19 mouse cellular contexts compared by ENCODE assay signal in genomic region chr7:98551041-98551440, GRCm38 (mm10).
A peak's percentile ranks its signal among the peaks of the same experiment; 100 is the strongest.
DNase-seq lines count a peak whose midpoint lies in the region; ATAC-seq and TF ChIP-seq lines count a peak whose summit lies in the region.
"Had no signal": no experiment of that assay in that cellular context is flagged by ENCODE, and none has a peak within 500 bp of the region (broad histone marks: within the 10 kb centered on the region; RNA-seq: fewer than 3 reads in every experiment).

No protein-coding gene starts in this region.

- 36% methylated on average over 3 of the region's 3 CpGs for WGBS in heart, embryonic 16.5 days
- 23% methylated on average over 3 of the region's 3 CpGs for WGBS in liver, adult 2 months
- WGBS in liver, embryonic 12.5 days (ENCODE audit: insufficient replicate concordance): 36% methylated on average over 3 of the region's 3 CpGs

- H3K27ac ChIP-seq in gastrocnemius, adult 2 months: peak overlapping the region; percentile 46; the same call in 1 of the 2 replicates
- peak overlapping the region; percentile 78 for H3K27ac ChIP-seq in heart, embryonic 16.5 days (ENCODE audit: low read length)
- peak overlapping the region; percentile 52 for H3K27ac ChIP-seq in liver, adult 2 months (replicated peaks; ENCODE audit: insufficient read depth, low read depth, low read length)
- no peak overlapping the region for H3K27ac ChIP-seq in liver, embryonic 12.5 days
- H3K27ac ChIP-seq: left cerebral cortex, adult 2 months; midbrain, embryonic 13.5 days; neural tube, embryonic 12.5 days had no signal

- H3K36me3 ChIP-seq in heart, embryonic 16.5 days (ENCODE audit: control insufficient read depth, insufficient read depth): no peaks in the 10 kb centered on the region
- no peaks in the 10 kb centered on the region for H3K36me3 ChIP-seq in liver, adult 2 months (ENCODE audit: control insufficient read depth, insufficient read depth, low read length)
- H3K36me3 ChIP-seq in liver, embryonic 12.5 days: no peaks in the 10 kb centered on the region
- no peaks in the 10 kb centered on the region for H3K36me3 ChIP-seq in megakaryocyte, embryonic 14.5 days (replicated peaks; ENCODE audit: low read length)
- H3K36me3 ChIP-seq: forebrain, embryonic 12.5 days; midbrain, embryonic 13.5 days; neural tube, embryonic 12.5 days had no signal

- no peak overlapping the region for H3K4me3 ChIP-seq in gastrocnemius, adult 2 months
- H3K4me3 ChIP-seq in heart, embryonic 16.5 days (ENCODE audit: low read length): no peak overlapping the region
- H3K4me3 ChIP-seq in liver, adult 2 months (ENCODE audit: insufficient read depth, low read depth, low read length): no peak overlapping the region
- H3K4me3 ChIP-seq in liver, embryonic 12.5 days: no peak overlapping the region
- H3K4me3 ChIP-seq in megakaryocyte, embryonic 14.5 days (replicated peaks): peak overlapping the region; percentile 71
- H3K4me3 ChIP-seq: forebrain, embryonic 12.5 days; left cerebral cortex, adult 2 months; midbrain, embryonic 13.5 days; neural tube, embryonic 12.5 days had no signal

- H3K4me2 ChIP-seq in heart, embryonic 16.5 days (ENCODE audit: low read depth, low read length): no peak overlapping the region
- H3K4me2 ChIP-seq in liver, embryonic 12.5 days: no peak overlapping the region
- H3K4me2 ChIP-seq: forebrain, embryonic 12.5 days; hindbrain, embryonic 14.5 days; midbrain, embryonic 13.5 days; neural tube, embryonic 12.5 days had no signal

- H3K27me3 ChIP-seq in heart, embryonic 16.5 days (ENCODE audit: control insufficient read depth, insufficient read depth, low read length): no peaks in the 10 kb centered on the region
- H3K27me3 ChIP-seq in liver, adult 2 months (ENCODE audit: control insufficient read depth, insufficient read depth, low read length): no peaks in the 10 kb centered on the region
- no peaks in the 10 kb centered on the region for H3K27me3 ChIP-seq in liver, embryonic 12.5 days (replicated peaks)
- H3K27me3 ChIP-seq in megakaryocyte, embryonic 14.5 days (replicated peaks): peaks cover 17% of the 10 kb centered on the region
- H3K27me3 ChIP-seq: CH12.LX; forebrain, embryonic 12.5 days; midbrain, embryonic 13.5 days; neural tube, embryonic 12.5 days had no signal

- intact Hi-C loops in gastrocnemius, adult 2 months (cut with DNase I): no loop called here
- intact Hi-C loops in heart, postnatal 25 days (cut with DNase I): no loop called here

- no peaks in the 10 kb centered on the region for H3K9me3 ChIP-seq in heart, embryonic 16.5 days (replicated peaks; ENCODE audit: control insufficient read depth, low read length)
- H3K9me3 ChIP-seq in liver, embryonic 12.5 days (replicated peaks): no peaks in the 10 kb centered on the region
- H3K9me3 ChIP-seq in megakaryocyte, embryonic 14.5 days: no peaks in the 10 kb centered on the region
- H3K9me3 ChIP-seq: forebrain, embryonic 12.5 days; midbrain, embryonic 13.5 days; neural tube, embryonic 12.5 days had no signal

- no peak for DNase-seq in gastrocnemius, adult 2 months
- no peak for DNase-seq in gastrocnemius, postnatal 25 days
- DNase-seq in heart, postnatal 25 days (ENCODE audit: low spot score): no peak
- DNase-seq in liver, adult 2 months (ENCODE audit: extremely low read depth, low read depth, low spot score): no peak
- DNase-seq: cerebellum, adult 9-11 months; layer of hippocampus, adult 9-11 months; left cerebral cortex, postnatal 4 days; liver; right cerebral cortex, postnatal 4 days had no signal

- TF ChIP-seq POLR2A in liver, adult 2 months (IDR thresholded peaks at IDR 0.05; ENCODE audit: extremely low read depth, insufficient read depth, low read length): no peak

- TF ChIP-seq CTCF in gastrocnemius, adult 2 months (IDR thresholded peaks at IDR 0.05): no peak
- no peak for TF ChIP-seq CTCF in liver, adult 2 months (IDR thresholded peaks at IDR 0.05; ENCODE audit: low read depth, low read length)

- peaks cover 28% of the 10 kb centered on the region for H3K4me1 ChIP-seq in heart, embryonic 16.5 days (ENCODE audit: control insufficient read depth, insufficient read depth, low read length)
- H3K4me1 ChIP-seq in liver, adult 2 months (ENCODE audit: control insufficient read depth, insufficient read depth, low read length): no peaks in the 10 kb centered on the region
- peaks cover 8% of the 10 kb centered on the region for H3K4me1 ChIP-seq in liver, embryonic 12.5 days
- H3K4me1 ChIP-seq in megakaryocyte, embryonic 14.5 days: peaks cover 42% of the 10 kb centered on the region
- H3K4me1 ChIP-seq: forebrain, embryonic 12.5 days; midbrain, embryonic 13.5 days; neural tube, embryonic 12.5 days had no signal

- no peaks in the 10 kb centered on the region for H3K79me2 ChIP-seq in liver, adult 2 months (ENCODE audit: control insufficient read depth, insufficient read depth, low read length)

- no peak for ATAC-seq in heart, embryonic 16.5 days (replicated peaks; ENCODE audit: extremely low read depth, insufficient read depth, low FRiP score)
- no peak for ATAC-seq in liver, embryonic 12.5 days
- ATAC-seq in megakaryocyte, adult 5-6 weeks (ENCODE audit: poor library complexity, severe bottlenecking): no peak
- ATAC-seq: midbrain, embryonic 13.5 days had no signal

- H3K9ac ChIP-seq in heart, embryonic 16.5 days (ENCODE audit: low read length): peak overlapping the region; percentile 15; the same call in 1 of the 2 replicates
- peak overlapping the region; percentile 3; the same call in 1 of the 2 replicates for H3K9ac ChIP-seq in liver, adult 2 months (ENCODE audit: low read depth, low read length)
- no peak overlapping the region for H3K9ac ChIP-seq in liver, embryonic 12.5 days
- H3K9ac ChIP-seq: forebrain, embryonic 12.5 days; hindbrain, embryonic 14.5 days; midbrain, embryonic 13.5 days; neural tube, embryonic 12.5 days had no signal
